Mouse (Mus musculus) thymus, adult 2 months (tissue): ENCODE results near the gene Grap2.

ENCODE experiments used
- CTCF ChIP-seq: fragments of 200-500 bp; IDR thresholded peaks from 2 replicates; pipeline ENCODE4 v1.5.1; 2012; ENCODE audit warnings: mild to moderate bottlenecking, control low read depth, low read length, moderate library complexity, borderline replicate concordance; ENCODE audit not compliant: control insufficient read depth, poor library complexity, insufficient read depth; ENCODE audit errors: extremely low read depth
- POLR2A ChIP-seq: fragments of 200-500 bp; IDR thresholded peaks from 2 replicates; pipeline ENCODE4 v1.6.1; 2012; ENCODE audit warnings: mild to moderate bottlenecking, low read length, control low read depth, moderate library complexity; ENCODE audit not compliant: control insufficient read depth, poor library complexity, insufficient read depth; ENCODE audit errors: extremely low read depth

GRCm38 (mm10) chr15:80565106-80565665, 7.2 kb upstream of the Grap2 start, which contains the start of gene Enthd1:
- TF ChIP-seq CTCF (no peak), POLR2A (no peak)
